Comparison of ENCODE assay signal across 9 mouse cellular contexts in genomic region chr17:26688795-26689735, GRCm38 (mm10). TPM values are rescaled to one million over a fixed set of nuclear protein-coding genes. Genes with fewer than 3 reads are reported as not detected.
A peak's percentile ranks its signal among the peaks of the same experiment; 100 is the strongest.
DNase-seq lines count a peak whose midpoint lies in the region; ATAC-seq and TF ChIP-seq lines count a peak whose summit lies in the region.
"Had no signal": no experiment of that assay in that cellular context is flagged by ENCODE, and none has a peak within 500 bp of the region (broad histone marks: within the 10 kb centered on the region; RNA-seq: fewer than 3 reads in every experiment).

No protein-coding gene starts in this region.

- H3K9ac ChIP-seq in embryonic facial prominence, embryonic 11.5 days (replicated peaks; ENCODE audit: low read length) = no peak overlapping the region; the same call in 1 of the 2 replicates
- H3K9ac ChIP-seq in limb, embryonic 12.5 days (replicated peaks) = 0 out of 2 replicates have a peak overlapping the region, but pooled peaks have one; percentile 4
- H3K9ac ChIP-seq in limb, embryonic 14.5 days (ENCODE audit: low read depth, low read length, severe bottlenecking) = no peak overlapping the region

- no peaks in the 10 kb centered on the region for H3K9me3 ChIP-seq in embryonic facial prominence, embryonic 11.5 days (replicated peaks; ENCODE audit: control insufficient read depth, low read length)
- H3K9me3 ChIP-seq in embryonic facial prominence, embryonic 10.5 days = no peaks in the 10 kb centered on the region
- H3K9me3 ChIP-seq in limb, embryonic 12.5 days = no peaks in the 10 kb centered on the region
- no peaks in the 10 kb centered on the region for H3K9me3 ChIP-seq in limb, embryonic 10.5 days (replicated peaks)
- H3K9me3 ChIP-seq in limb, embryonic 14.5 days (ENCODE audit: control insufficient read depth, low read length) = no peaks in the 10 kb centered on the region

- peak; percentile 4 for DNase-seq in embryonic facial prominence, embryonic 11.5 days (ENCODE audit: low spot score)
- DNase-seq in embryonic facial prominence, embryonic 10.5 days (ENCODE audit: low spot score) = no peak
- DNase-seq in limb, embryonic 10.5 days (ENCODE audit: low spot score) = no peak
- peak; percentile 63 for DNase-seq in brain, adult 2 months (ENCODE audit: low read depth, low spot score)
- DNase-seq in limb, embryonic 14.5 days (ENCODE audit: low spot score) = peak; percentile 44
- DNase-seq: heart, postnatal 36 days had no signal

- no peak for ATAC-seq in embryonic facial prominence, embryonic 11.5 days (replicated peaks; ENCODE audit: insufficient number of reproducible peaks, low FRiP score, low TSS enrichment, low read depth)
- ATAC-seq in limb, embryonic 12.5 days (ENCODE audit: insufficient number of reproducible peaks, insufficient read depth, low FRiP score, low TSS enrichment, low read depth) = no peak
- ATAC-seq in limb, embryonic 14.5 days (ENCODE audit: low FRiP score, low read depth) = no peak; the same call in 1 of the 2 replicates
- no peak for ATAC-seq in frontal cortex, adult (ENCODE audit: low TSS enrichment)
- ATAC-seq in granulocyte monocyte progenitor cell, adult 5-6 weeks (replicated peaks; ENCODE audit: poor library complexity, severe bottlenecking) = no peak

- no peak overlapping the region for H3K27ac ChIP-seq in embryonic facial prominence, embryonic 11.5 days (replicated peaks; ENCODE audit: low read depth, low read length)
- no peak overlapping the region for H3K27ac ChIP-seq in embryonic facial prominence, embryonic 10.5 days (replicated peaks)
- H3K27ac ChIP-seq in limb, embryonic 12.5 days = peak overlapping the region; percentile 45; the same call in 1 of the 2 replicates
- no peak overlapping the region for H3K27ac ChIP-seq in limb, embryonic 10.5 days
- peak overlapping the region; percentile 44; the same call in 1 of the 2 replicates for H3K27ac ChIP-seq in limb, embryonic 14.5 days (replicated peaks; ENCODE audit: low read depth, low read length)

- H3K4me3 ChIP-seq in embryonic facial prominence, embryonic 11.5 days (ENCODE audit: low read depth, low read length) = no peak overlapping the region
- H3K4me3 ChIP-seq in embryonic facial prominence, embryonic 10.5 days = no peak overlapping the region
- H3K4me3 ChIP-seq in limb, embryonic 12.5 days (replicated peaks) = no peak overlapping the region
- H3K4me3 ChIP-seq in limb, embryonic 10.5 days = no peak overlapping the region
- no peak overlapping the region for H3K4me3 ChIP-seq in limb, embryonic 14.5 days (replicated peaks; ENCODE audit: low read length)

- no peaks in the 10 kb centered on the region for H3K27me3 ChIP-seq in embryonic facial prominence, embryonic 11.5 days (ENCODE audit: control insufficient read depth, insufficient read depth, low read length)
- no peaks in the 10 kb centered on the region for H3K27me3 ChIP-seq in embryonic facial prominence, embryonic 10.5 days (replicated peaks; ENCODE audit: low read depth, poor library complexity, severe bottlenecking)
- H3K27me3 ChIP-seq in limb, embryonic 12.5 days = no peaks in the 10 kb centered on the region
- H3K27me3 ChIP-seq in limb, embryonic 10.5 days (ENCODE audit: low read depth, poor library complexity, severe bottlenecking) = no peaks in the 10 kb centered on the region
- no peaks in the 10 kb centered on the region for H3K27me3 ChIP-seq in limb, embryonic 14.5 days (ENCODE audit: control insufficient read depth, insufficient read depth, low read length)

- H3K4me1 ChIP-seq in embryonic facial prominence, embryonic 11.5 days (ENCODE audit: control insufficient read depth, insufficient read depth, low read length) = no peaks in the 10 kb centered on the region
- H3K4me1 ChIP-seq in embryonic facial prominence, embryonic 10.5 days = peaks cover 18% of the 10 kb centered on the region; the same call in 1 of the 2 replicates
- H3K4me1 ChIP-seq in limb, embryonic 12.5 days (replicated peaks) = peaks cover 12% of the 10 kb centered on the region
- H3K4me1 ChIP-seq in limb, embryonic 10.5 days = peaks cover 8% of the 10 kb centered on the region
- H3K4me1 ChIP-seq in limb, embryonic 14.5 days (ENCODE audit: control insufficient read depth, insufficient read depth, low read length) = peaks cover 15% of the 10 kb centered on the region; the same call in 1 of the 2 replicates

- WGBS in embryonic facial prominence, embryonic 11.5 days = 62% methylated on average over 8 of the region's 8 CpGs
- 74% methylated on average over 8 of the region's 8 CpGs for WGBS in embryonic facial prominence, embryonic 10.5 days
- 58% methylated on average over 8 of the region's 8 CpGs for WGBS in limb, embryonic 12.5 days
- 76% methylated on average over 8 of the region's 8 CpGs for WGBS in limb, embryonic 10.5 days
- 43% methylated on average over 8 of the region's 8 CpGs for WGBS in limb, embryonic 14.5 days

- H3K36me3 ChIP-seq in embryonic facial prominence, embryonic 11.5 days (replicated peaks; ENCODE audit: control insufficient read depth, insufficient read depth, low read depth, low read length) = no peaks in the 10 kb centered on the region
- peaks cover 13% of the 10 kb centered on the region for H3K36me3 ChIP-seq in embryonic facial prominence, embryonic 10.5 days (replicated peaks)
- H3K36me3 ChIP-seq in limb, embryonic 12.5 days = peaks cover 15% of the 10 kb centered on the region; the same call in 1 of the 2 replicates
- peaks cover 6% of the 10 kb centered on the region for H3K36me3 ChIP-seq in limb, embryonic 10.5 days
- H3K36me3 ChIP-seq in limb, embryonic 14.5 days (ENCODE audit: control insufficient read depth, insufficient read depth, low read length) = peaks cover 15% of the 10 kb centered on the region

- H3K4me2 ChIP-seq in embryonic facial prominence, embryonic 11.5 days (ENCODE audit: low read depth, low read length) = no peak overlapping the region
- H3K4me2 ChIP-seq in limb, embryonic 12.5 days = no peak overlapping the region
- no peak overlapping the region for H3K4me2 ChIP-seq in limb, embryonic 14.5 days (replicated peaks; ENCODE audit: low read depth, low read length, severe bottlenecking)

- no peak for TF ChIP-seq POLR2A in limb, embryonic 14.5 days (IDR thresholded peaks at IDR 0.05; ENCODE audit: borderline replicate concordance, extremely low read depth, insufficient read depth, insufficient read length)

RNA-seq across cellular contexts. Expression of gene Atp6v0e, which starts 26.0 kb away (rescaled TPM):
- polyA plus RNA-seq in embryonic facial prominence, embryonic 11.5 days (2014; fragmentation: Nextera tagmentation; extraction: Ambion mirVana) = 122 and 128 TPM in 2 replicates
- polyA plus RNA-seq in embryonic facial prominence, embryonic 10.5 days (2016; fragmentation: Nextera tagmentation; extraction: Ambion mirVana) = 118 and 120 TPM in 2 replicates
- 112 and 114 TPM in 2 replicates for polyA plus RNA-seq in limb, embryonic 12.5 days (2016; fragmentation: Nextera tagmentation; extraction: Ambion mirVana)
- 104 and 107 TPM in 2 replicates for polyA plus RNA-seq in limb, embryonic 10.5 days (2016; fragmentation: Nextera tagmentation; extraction: Ambion mirVana)
- polyA plus RNA-seq in limb, embryonic 14.5 days (2012; rRNA removed) = 167 and 183 TPM in 2 replicates
- polyA plus RNA-seq in limb, embryonic 14.5 days (2014; fragmentation: Nextera tagmentation; extraction: Ambion mirVana) = 203 and 228 TPM in 2 replicates
- 197 and 242 TPM in 2 replicates for total RNA-seq in granulocyte monocyte progenitor cell, adult 5-6 weeks (2014; fragmentation: Nextera tagmentation)
- 317 and 374 TPM in 2 replicates for total RNA-seq in granulocyte monocyte progenitor cell, adult 5-6 weeks (2017)

RNA-seq across cellular contexts. Expression of gene Crebrf, which starts 26.4 kb away (rescaled TPM):
- polyA plus RNA-seq in embryonic facial prominence, embryonic 11.5 days (2014; fragmentation: Nextera tagmentation; extraction: Ambion mirVana) = 3.5 and 3.8 TPM in 2 replicates
- polyA plus RNA-seq in embryonic facial prominence, embryonic 10.5 days (2016; fragmentation: Nextera tagmentation; extraction: Ambion mirVana) = 3.1 and 4.7 TPM in 2 replicates
- polyA plus RNA-seq in limb, embryonic 12.5 days (2016; fragmentation: Nextera tagmentation; extraction: Ambion mirVana) = 3.9 and 6.0 TPM in 2 replicates
- polyA plus RNA-seq in limb, embryonic 10.5 days (2016; fragmentation: Nextera tagmentation; extraction: Ambion mirVana) = 1.7 and 2.9 TPM in 2 replicates
- polyA plus RNA-seq in limb, embryonic 14.5 days (2012; rRNA removed) = 4.9 and 5.0 TPM in 2 replicates
- polyA plus RNA-seq in limb, embryonic 14.5 days (2014; fragmentation: Nextera tagmentation; extraction: Ambion mirVana) = 5.9 and 6.5 TPM in 2 replicates
- 18.8 and 30.0 TPM in 2 replicates for total RNA-seq in granulocyte monocyte progenitor cell, adult 5-6 weeks (2014; fragmentation: Nextera tagmentation)
- 16.8 and 17.0 TPM in 2 replicates for total RNA-seq in granulocyte monocyte progenitor cell, adult 5-6 weeks (2017)

Comparison
In these comparisons a context has a peak if more than half of its experiments do, and no peak if none do; other contexts are left out.
1. DNase-seq: peak in embryonic facial prominence, embryonic 11.5 days (single experiment), brain, adult 2 months (single experiment) and limb, embryonic 14.5 days (single experiment); none in embryonic facial prominence, embryonic 10.5 days (single experiment) and limb, embryonic 10.5 days (single experiment).
2. H3K27ac ChIP-seq: peak in limb, embryonic 12.5 days (single experiment) and limb, embryonic 14.5 days (single experiment); none in embryonic facial prominence, embryonic 11.5 days (single experiment), embryonic facial prominence, embryonic 10.5 days (single experiment) and limb, embryonic 10.5 days (single experiment).